Mouse (Mus musculus): ENCODE data around the gene Vmn1r66.
"Not testable (repeated sequence)": the region's sequence is repeated elsewhere in the genome, so short reads cannot be mapped to it uniquely, and the experiment has no call there.

The Vmn1r66 gene

GRCm38 (mm10) chr7:10277906-10278305, at the start of gene Vmn1r66:
TSS of gene Vmn1r66 (minus strand) at chr7:10278006.
- no peak for DNase-seq (ENCODE audit: low spot score in 2 of 2)

- DNase-seq (ENCODE audit: low spot score in 2 of 2): not testable (repeated sequence)
These were observed 47.7 kb upstream of the Vmn1r66 start for GRCm38 (mm10) chr7:10325462-10325861.

GRCm38 (mm10) chr7:10252075-10252474, 25.7 kb downstream of the Vmn1r66 start:
- no peak for DNase-seq (ENCODE audit: low spot score in 2 of 2)

- no peak for DNase-seq (ENCODE audit: low spot score in 2 of 2)
These were observed 28.7 kb downstream of the Vmn1r66 start for GRCm38 (mm10) chr7:10249146-10249545.

Data from frontal cortex, postnatal 36 days (tissue).